Mouse (Mus musculus): ENCODE measurements at regions not wholly inside any gene's neighbourhood (a gene's known extent, or its start where the extent isn't known, plus 50 kb on each side); places are given as distances from the start of the nearest gene placed in this dataset.

GRCm38 (mm10) chrX:65241861-65242525, 194.5 kb downstream of the Ctag2 start:
- Histone ChIP-seq H3K4me3 (ENCODE audit: insufficient read depth, low read depth, low read length) (no peak overlapping the region), H3K27ac (ENCODE audit: insufficient read depth, low read depth, low read length) (no peak overlapping the region), H3K27me3 (replicated peaks; ENCODE audit: control insufficient read depth, insufficient read depth, low read length) (no peaks in the 10 kb centered on the region), H3K36me3 (ENCODE audit: control insufficient read depth, insufficient read depth, low read length) (no peaks in the 10 kb centered on the region), H3K4me1 (ENCODE audit: control insufficient read depth, insufficient read depth, low read length) (no peaks in the 10 kb centered on the region)
- TF ChIP-seq POLR2A (IDR thresholded peaks at IDR 0.05; ENCODE audit: low read depth, low read length) = no peak
- no peak for DNase-seq
- 88% methylated on average over 4 of the region's 4 CpGs for WGBS

- no peak for TF ChIP-seq CTCF (conservative IDR thresholded peaks at IDR 0.05; ENCODE audit: insufficient read depth, insufficient read length, low read depth, low read length)
- peak; percentile 63 for DNase-seq
- WGBS = 6% methylated on average over 2 of the region's 2 CpGs
- Histone ChIP-seq H3K27me3 (replicated peaks; ENCODE audit: control insufficient read depth, insufficient read depth, low read length) (no peaks in the 10 kb centered on the region), H3K36me3 (ENCODE audit: control insufficient read depth, insufficient read depth, low read length) (no peaks in the 10 kb centered on the region), H3K4me1 (ENCODE audit: control insufficient read depth, insufficient read depth, low read length) (no peaks in the 10 kb centered on the region), H3K4me3 (ENCODE audit: insufficient read depth, low read depth, low read length) (no peak overlapping the region), H3K27ac (ENCODE audit: insufficient read depth, low read depth, low read length) (no peak overlapping the region)
Measured at GRCm38 (mm10) chrX:65252746-65253145, 205.3 kb downstream of the Ctag2 start.

All from kidney, adult 2 months (tissue).